Mouse (Mus musculus): Measurements from ENCODE around the gene Shc3.

Shc3 gene

GRCm38 (mm10) chr13:51480341-51481011 lies 88.7 kb downstream of the Shc3 start:
- DNase-seq (ENCODE audit: low spot score): no peak

- no peak for DNase-seq (ENCODE audit: low spot score)
Measured at GRCm38 (mm10) chr13:51479826-51480225, 89.4 kb downstream of the Shc3 start.

- DNase-seq (ENCODE audit: low spot score): no peak
Measured at GRCm38 (mm10) chr13:51476991-51477390, 92.2 kb downstream of the Shc3 start.

GRCm38 (mm10) chr13:51468697-51469250 lies 100.4 kb downstream of the Shc3 start:
- DNase-seq (ENCODE audit: low spot score): no peak

GRCm38 (mm10) chr13:51466117-51466841 lies 102.9 kb downstream of the Shc3 start:
- no peak for DNase-seq (ENCODE audit: low spot score)

GRCm38 (mm10) chr13:51464294-51464693 lies 104.9 kb downstream of the Shc3 start:
- no peak for DNase-seq (ENCODE audit: low spot score)

GRCm38 (mm10) chr13:51456190-51456878 lies 112.9 kb downstream of the Shc3 start:
- peak; percentile 55 for DNase-seq (ENCODE audit: low spot score)

GRCm38 (mm10) chr13:51446550-51446949 lies 122.7 kb downstream of the Shc3 start:
- no peak for DNase-seq (ENCODE audit: low spot score)

- no peak for DNase-seq (ENCODE audit: low spot score)
Measured at GRCm38 (mm10) chr13:51442922-51443321, 126.3 kb downstream of the Shc3 start.

- no peak for DNase-seq (ENCODE audit: low spot score)
Measured at GRCm38 (mm10) chr13:51437105-51438085, 131.8 kb downstream of the Shc3 start.

GRCm38 (mm10) chr13:51435146-51435545 lies 134.1 kb downstream of the Shc3 start:
- DNase-seq (ENCODE audit: low spot score): no peak

GRCm38 (mm10) chr13:51434460-51434859 lies 134.8 kb downstream of the Shc3 start:
- peak; percentile 49 for DNase-seq (ENCODE audit: low spot score)

GRCm38 (mm10) chr13:51433371-51433770 lies 135.8 kb downstream of the Shc3 start:
- no peak for DNase-seq (ENCODE audit: low spot score)

GRCm38 (mm10) chr13:51425662-51426443 lies 143.4 kb downstream of the Shc3 start:
- no peak for DNase-seq (ENCODE audit: low spot score)

- peak; percentile 89 for DNase-seq (ENCODE audit: low spot score)
Measured at GRCm38 (mm10) chr13:51424647-51425046, 144.6 kb downstream of the Shc3 start.

- no peak for DNase-seq (ENCODE audit: low spot score)
Measured at GRCm38 (mm10) chr13:51423647-51424046, 145.6 kb downstream of the Shc3 start.

- no peak for DNase-seq (ENCODE audit: low spot score)
Measured at GRCm38 (mm10) chr13:51420861-51421260, 148.4 kb downstream of the Shc3 start.

GRCm38 (mm10) chr13:51419501-51419900 lies 149.7 kb downstream of the Shc3 start:
- DNase-seq (ENCODE audit: low spot score): no peak

- no peak for DNase-seq (ENCODE audit: low spot score)
Measured at GRCm38 (mm10) chr13:51418942-51419451, 150.2 kb downstream of the Shc3 start.

- DNase-seq (ENCODE audit: low spot score): peak; percentile 100
Measured at GRCm38 (mm10) chr13:51418268-51418941, 150.8 kb downstream of the Shc3 start.
